Mouse (Mus musculus): ENCODE data around the gene Cyb561a3. TPM values are rescaled to one million over a fixed set of nuclear protein-coding genes. Genes with fewer than 3 reads are reported as not detected.

Gene Cyb561a3
- polyA plus RNA-seq, 1 experiment: 15.5 TPM

GRCm38 (mm10) chr19:10640589-10641378 is 63.8 kb downstream of the Cyb561a3 start:
- H3K4me1 ChIP-seq (ENCODE audit: control insufficient read depth, insufficient read depth, low read length): no peaks in the 10 kb centered on the region
- no peak overlapping the region for H3K4me3 ChIP-seq (ENCODE audit: insufficient read depth, low read length)
- no peak overlapping the region for H3K27ac ChIP-seq (ENCODE audit: insufficient read depth, low read length)
- TF ChIP-seq POLR2A (IDR thresholded peaks at IDR 0.05; ENCODE audit: extremely low read depth, insufficient read depth, low read length) (no peak), CTCF (IDR thresholded peaks at IDR 0.05; ENCODE audit: extremely low read depth, insufficient read depth, low read length) (no peak)

Other genes starting within 250 kb of the Cyb561a3 start
- 213 and 252 TPM in 2 replicates for gene Syt7, start 188.1 kb upstream of the Cyb561a3 start, polyA plus RNA-seq (2012; rRNA removed)
- gene Lrrc10b, start 119.7 kb upstream of the Cyb561a3 start, polyA plus RNA-seq (2012; rRNA removed): 9.5 and 24.2 TPM in 2 replicates
- 1.4 and 2.5 TPM in 2 replicates for gene Ppp1r32, start 94.2 kb upstream of the Cyb561a3 start, polyA plus RNA-seq (2012; rRNA removed)
- gene Cpsf7, start 51.9 kb upstream of the Cyb561a3 start, polyA plus RNA-seq (2012; rRNA removed): 79.6 and 83.0 TPM in 2 replicates
- 61.8 and 65.1 TPM in 2 replicates for gene Sdhaf2, start 51.0 kb upstream of the Cyb561a3 start, polyA plus RNA-seq (2012; rRNA removed)
- gene Tmem216, start 20.9 kb upstream of the Cyb561a3 start, polyA plus RNA-seq (2012; rRNA removed): 21.7 TPM in 2 replicates
- 19.1 and 20.1 TPM in 2 replicates for gene Tmem138, start 190 bp downstream of the Cyb561a3 start, polyA plus RNA-seq (2012; rRNA removed)
- gene Ddb1, start 28.2 kb downstream of the Cyb561a3 start, polyA plus RNA-seq (2012; rRNA removed): 120 and 123 TPM in 2 replicates
- gene Tkfc, start 28.5 kb downstream of the Cyb561a3 start, polyA plus RNA-seq (2012; rRNA removed): 16.4 and 17.3 TPM in 2 replicates
- gene Vwce, start 57.0 kb downstream of the Cyb561a3 start, polyA plus RNA-seq (2012; rRNA removed): 0.68 and 0.81 TPM in 2 replicates
- gene Pga5, start 100.9 kb downstream of the Cyb561a3 start, polyA plus RNA-seq (2012; rRNA removed): not detected in 2 replicates
- 19.1 and 23.1 TPM in 2 replicates for gene Vps37c, start 111.6 kb downstream of the Cyb561a3 start, polyA plus RNA-seq (2012; rRNA removed)
- gene Cd5, start 161.8 kb downstream of the Cyb561a3 start, polyA plus RNA-seq (2012; rRNA removed): 0.08 TPM in 2 replicates

Data from cortical plate, adult 2 months (tissue).